Mouse (Mus musculus) left cerebral cortex, adult 2 months (tissue): ENCODE results near the gene Smim15. TPM values are rescaled to one million over a fixed set of nuclear protein-coding genes. Genes with fewer than 3 reads are reported as not detected.
A peak's percentile ranks its signal among the peaks of the same experiment; 100 is the strongest.

Experiments used
- DNase-seq, 2 experiments: peaks; one replicate each; pipeline ENCODE4 v3.0.0; 2021 to 2022; ENCODE audit warnings: low spot score in 2 of 2, mixed read lengths in 1 of 2; ENCODE audit errors: extremely low spot score in 1 of 2
- H3K27ac ChIP-seq: fragments of 200-600 bp; 2 replicates; pipeline ENCODE4 v1.8.1; 2022
- H3K4me3 ChIP-seq: fragments of 200-600 bp; 2 replicates; pipeline ENCODE4 v1.8.1; 2022
- CTCF ChIP-seq: fragments of 200-600 bp; IDR thresholded peaks from 2 replicates; pipeline ENCODE4 v1.8.1; 2022; ENCODE audit warnings: antibody characterized with exemption, mild to moderate bottlenecking, moderate library complexity
- intact Hi-C: fragments of 180-260 bp; cut with DNase I; formaldehyde crosslinking; loops from one replicate; pipeline ENCODE4 v1.15.1; 2025
- long read RNA-seq, 2 experiments: library from polyadenylated mRNA; stranded (forward); transcript quantifications; one replicate each; pipeline ENCODE4 v2.0.0; 2021; ENCODE audit warnings: borderline mapping rate in 2 of 2
- total RNA-seq, 2 experiments: library from RNA; stranded (reverse); gene quantifications; 2 replicates each; pipeline ENCODE4 v1.2.3; 2021

The Smim15 gene
- 10 to 100 TPM; 35.7 to 38.5 TPM for total RNA-seq
- long read RNA-seq, experiment 1, transcript Smim15-201 (3 exons, 1,918 nt): major isoform, 20 of 25 reads
- long read RNA-seq, experiment 1, partial matches to known transcripts: 1 of 25 reads
- long read RNA-seq, experiment 1, other reads (novel, unspliced or antisense): 0 of 25 reads
- long read RNA-seq, experiment 2, transcript Smim15-201 (3 exons, 1,918 nt): major isoform, 23 of 28 reads
- long read RNA-seq, experiment 2, partial matches to known transcripts: 0 of 28 reads
- long read RNA-seq, experiment 2, other reads (novel, unspliced or antisense): 0 of 28 reads

DNA sequence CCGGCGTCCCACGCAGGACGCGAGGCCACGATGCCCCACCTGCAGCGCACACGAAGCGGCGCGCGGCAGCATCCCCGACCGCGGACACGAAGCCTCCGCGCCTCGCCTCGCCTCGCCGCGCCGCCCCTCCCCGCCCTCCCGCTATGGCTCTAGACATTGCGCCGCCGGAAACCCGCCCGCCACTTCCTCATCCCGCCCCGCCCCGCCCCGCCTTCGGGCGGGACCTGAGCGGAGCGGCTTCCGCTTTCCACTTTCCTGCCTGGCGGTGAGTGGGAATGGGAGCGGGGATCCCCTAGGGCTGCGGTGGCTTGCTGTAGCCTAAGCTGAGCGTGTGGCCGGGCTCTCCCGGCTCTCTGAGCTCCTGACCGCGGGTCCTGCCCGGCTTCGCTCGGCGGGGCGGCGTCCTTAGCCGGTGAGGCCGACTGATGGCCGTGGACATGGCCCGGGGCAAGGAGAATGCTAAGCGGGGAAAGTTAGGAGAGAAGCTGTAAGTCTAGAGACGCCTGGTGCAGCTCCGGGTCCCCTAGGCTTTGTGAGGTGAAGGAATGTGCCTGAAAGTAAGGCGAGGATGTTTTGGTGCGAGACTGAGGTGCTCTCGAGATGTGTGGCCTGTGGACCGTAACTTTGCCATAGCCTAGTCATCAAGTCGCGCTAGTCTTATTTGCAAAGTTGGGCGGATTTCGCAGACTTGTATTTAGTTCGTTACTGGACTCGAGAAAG is at the start of gene Smim15:
Gene Smim15 (plus strand): TSS at position 225 of the 720 bp plus-strand sequence.
- peak; percentile 88 to 90 for DNase-seq
- intact Hi-C loops: loop anchor here (2.0 to 10.0 kb wide), 3 partner anchors 97 to 320 kb away; no protein-coding TSS in a partner anchor
- Histone ChIP-seq H3K27ac (peak within 1 kb of the TSS; percentile 97), H3K4me3 (peak within 1 kb of the TSS; percentile 86)
- TF ChIP-seq CTCF: no peak

DNA sequence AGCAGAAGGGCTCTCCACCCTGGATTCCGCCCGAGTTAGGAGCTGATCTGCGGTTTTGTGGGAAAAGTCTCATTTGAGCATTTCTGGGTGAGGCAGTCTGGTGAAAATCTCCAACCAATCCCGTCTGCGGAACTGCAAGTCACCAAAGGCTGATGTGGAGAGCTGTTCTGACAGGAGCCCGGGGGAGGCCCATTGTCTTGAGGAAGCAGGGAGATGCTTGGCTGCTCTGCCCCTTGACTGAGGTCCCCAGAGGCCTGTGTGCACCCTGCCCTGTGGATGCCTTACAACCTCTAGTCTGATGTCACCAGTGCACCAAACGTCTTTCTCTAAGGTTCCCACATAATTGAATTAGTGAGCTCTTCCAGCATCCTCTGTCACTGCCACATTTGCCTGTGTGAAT is 49.0 kb upstream of the Smim15 start:
- no peak for DNase-seq
- H3K4me3 ChIP-seq: no peak overlapping the region
- intact Hi-C loops: no loop called here
- no peak for TF ChIP-seq CTCF
- H3K27ac ChIP-seq: no peak overlapping the region

DNA sequence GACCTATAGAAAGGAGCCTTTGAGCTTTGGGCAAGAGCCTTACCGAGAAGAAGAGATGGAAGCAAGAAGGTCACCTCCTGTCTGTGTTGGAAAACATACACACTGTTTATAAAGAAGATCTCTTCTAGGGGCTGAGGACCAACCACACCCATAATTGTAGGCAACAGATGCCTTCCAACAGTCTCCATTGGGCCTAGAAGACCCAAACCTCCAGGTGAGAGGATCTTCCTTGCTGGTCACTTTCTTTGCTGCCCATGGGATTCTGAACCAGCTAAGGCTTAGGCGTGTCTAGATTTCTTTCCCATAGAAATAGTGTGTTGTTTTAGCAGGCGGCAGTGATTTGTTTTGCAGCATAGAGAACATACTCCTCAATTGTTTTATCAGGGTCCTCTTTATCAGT is 47.9 kb upstream of the Smim15 start:
- DNase-seq: no peak
- Histone ChIP-seq H3K27ac (no peak overlapping the region), H3K4me3 (no peak overlapping the region)
- intact Hi-C loops: no loop called here
- TF ChIP-seq CTCF: no peak

DNA sequence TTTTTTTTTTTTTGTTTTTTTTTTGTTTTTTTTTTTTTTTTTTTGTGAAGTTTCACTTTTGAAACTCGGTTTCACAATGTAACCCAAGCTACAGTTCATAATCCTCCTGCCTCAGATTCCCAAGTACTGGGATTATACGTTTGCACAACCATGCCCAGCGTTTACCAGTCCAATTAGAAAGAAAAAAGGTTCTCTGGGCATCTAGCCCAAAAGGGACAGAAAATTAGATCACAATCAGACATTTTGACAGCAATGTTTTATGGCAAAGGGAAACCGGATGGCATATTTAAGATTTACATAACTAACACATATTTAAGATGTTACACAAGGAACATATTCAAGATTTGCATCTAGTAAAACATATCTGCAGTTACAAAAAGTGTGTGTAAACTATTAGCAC is 36.4 kb upstream of the Smim15 start:
- intact Hi-C loops: no loop called here
- no peak for DNase-seq
- no peak for TF ChIP-seq CTCF
- Histone ChIP-seq H3K27ac (no peak overlapping the region), H3K4me3 (no peak overlapping the region)

DNA sequence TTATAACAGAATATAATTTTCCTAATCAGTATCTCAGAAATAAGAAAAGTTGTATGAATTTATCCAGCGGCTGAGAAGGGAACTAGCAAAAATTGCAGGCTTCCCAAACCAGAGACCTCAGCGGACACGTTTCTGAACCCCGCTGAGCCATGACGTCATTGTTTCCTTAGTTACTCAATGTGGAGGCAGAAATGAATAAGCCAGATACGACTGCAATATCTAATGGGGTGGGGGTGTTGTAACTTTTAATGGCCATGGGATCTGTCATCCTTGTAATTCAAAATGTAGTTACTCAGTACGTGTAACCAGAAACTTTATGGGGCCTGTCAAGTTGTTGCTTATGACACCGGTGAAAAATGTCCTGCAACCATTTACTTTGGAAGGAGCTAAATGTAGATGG is 31.1 kb upstream of the Smim15 start:
- Histone ChIP-seq H3K27ac (no peak overlapping the region), H3K4me3 (no peak overlapping the region)
- TF ChIP-seq CTCF: no peak
- DNase-seq: no peak
- intact Hi-C loops: no loop called here

DNA sequence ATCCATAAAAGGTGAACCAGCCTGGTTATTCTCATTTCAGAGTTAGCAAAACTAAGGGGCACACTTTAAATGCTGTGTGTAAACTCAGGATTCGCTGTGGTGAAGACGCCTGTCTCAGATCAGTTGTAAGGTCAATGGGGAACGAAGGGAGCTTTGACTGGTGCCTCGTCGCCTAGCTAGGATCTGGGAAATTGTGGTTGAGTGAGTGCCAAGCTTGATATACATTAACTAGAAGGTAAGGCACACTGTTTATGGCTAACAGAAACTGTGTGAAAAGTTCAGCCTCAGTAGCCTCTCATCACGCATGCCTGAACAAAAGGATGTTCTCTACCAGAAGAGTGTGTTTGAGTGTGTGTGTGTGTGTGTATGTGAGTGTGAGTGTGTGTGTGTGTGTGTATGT is 30.4 kb upstream of the Smim15 start:
- intact Hi-C loops: no loop called here
- H3K4me3 ChIP-seq: no peak overlapping the region
- no peak for DNase-seq
- no peak overlapping the region for H3K27ac ChIP-seq
- no peak for TF ChIP-seq CTCF

DNA sequence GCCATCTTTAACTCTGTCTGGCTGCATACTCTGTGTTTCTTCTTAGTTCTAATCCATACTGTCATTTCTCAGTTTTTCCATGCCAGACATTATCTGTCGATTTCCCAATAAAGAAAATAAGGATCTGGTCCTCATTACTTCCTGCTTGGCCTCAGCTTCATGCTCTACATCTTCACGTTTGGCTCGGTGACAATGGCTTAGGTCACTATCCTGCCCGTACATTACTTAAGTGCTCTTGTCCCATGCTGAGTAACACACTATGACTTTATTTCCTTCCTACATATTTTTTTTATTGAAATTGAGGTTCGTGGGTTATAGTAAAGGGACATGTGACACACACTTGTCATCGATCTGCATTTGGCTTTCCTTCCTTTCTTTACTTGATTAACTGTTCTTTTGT is 29.1 kb upstream of the Smim15 start:
- intact Hi-C loops: no loop called here
- TF ChIP-seq CTCF: no peak
- Histone ChIP-seq H3K27ac (no peak overlapping the region), H3K4me3 (no peak overlapping the region)
- DNase-seq: no peak

DNA sequence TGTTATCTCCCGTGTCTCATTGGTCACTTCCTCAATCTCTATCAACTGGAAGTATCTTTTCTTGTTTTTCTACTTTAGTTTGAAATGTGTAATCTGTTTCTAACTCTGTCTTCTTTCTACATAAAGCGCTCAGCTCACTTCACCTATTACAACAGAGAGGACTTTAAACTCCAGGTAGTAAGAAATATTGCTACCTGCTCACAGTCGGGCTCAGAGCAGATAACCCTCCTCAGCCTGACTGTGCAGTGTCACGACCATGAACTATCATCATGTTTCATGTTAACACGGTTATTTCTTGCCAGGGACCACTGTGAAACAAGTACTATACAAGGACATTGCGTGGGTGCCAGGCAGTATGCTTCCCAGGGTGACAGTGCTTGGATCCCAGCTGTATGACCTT is 26.9 kb upstream of the Smim15 start:
- H3K27ac ChIP-seq: no peak overlapping the region
- no peak for DNase-seq
- TF ChIP-seq CTCF: no peak
- no peak overlapping the region for H3K4me3 ChIP-seq
- intact Hi-C loops: no loop called here

DNA sequence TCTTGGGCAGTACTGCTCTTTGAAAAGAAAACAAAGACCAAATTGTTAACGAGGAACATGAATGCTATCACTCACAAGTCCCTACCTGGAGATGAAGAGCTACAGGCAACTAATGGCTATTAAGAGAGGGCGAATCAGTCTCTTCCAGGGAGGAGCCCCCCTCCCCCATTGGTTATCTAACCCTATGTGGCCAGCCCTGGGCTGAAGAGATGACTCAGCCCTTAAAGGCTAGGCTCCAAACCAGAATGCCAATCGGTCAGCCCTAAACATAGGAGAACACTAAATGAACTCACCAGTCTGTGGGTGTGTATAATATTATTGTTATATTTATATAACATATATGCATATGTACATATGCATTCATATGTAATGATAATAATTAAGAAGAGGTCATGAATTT is 18.4 kb upstream of the Smim15 start:
- intact Hi-C loops: no loop called here
- H3K4me3 ChIP-seq: no peak overlapping the region
- no peak for DNase-seq
- no peak overlapping the region for H3K27ac ChIP-seq
- no peak for TF ChIP-seq CTCF

DNA sequence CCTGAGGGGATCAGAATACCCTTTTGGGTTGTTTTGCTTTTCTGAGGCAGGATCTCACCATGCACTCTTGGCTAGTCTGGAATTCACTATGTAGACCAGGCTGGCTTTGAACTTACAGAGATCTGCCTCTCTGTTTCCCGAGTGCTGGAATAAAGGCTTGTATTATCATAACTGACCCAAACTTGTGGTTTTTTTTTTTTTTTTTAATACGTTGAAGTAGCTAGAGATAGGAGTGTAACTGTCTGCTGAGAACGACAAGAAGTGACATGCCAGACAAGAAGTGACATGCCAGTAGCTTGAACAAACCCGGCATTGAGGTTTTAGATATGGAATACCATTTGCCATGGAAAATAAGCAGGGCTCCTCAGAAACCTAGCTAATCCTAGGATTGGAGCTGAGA is 11.5 kb upstream of the Smim15 start:
- DNase-seq: no peak
- intact Hi-C loops: no loop called here
- Histone ChIP-seq H3K27ac (no peak overlapping the region), H3K4me3 (no peak overlapping the region)
- TF ChIP-seq CTCF: no peak

DNA sequence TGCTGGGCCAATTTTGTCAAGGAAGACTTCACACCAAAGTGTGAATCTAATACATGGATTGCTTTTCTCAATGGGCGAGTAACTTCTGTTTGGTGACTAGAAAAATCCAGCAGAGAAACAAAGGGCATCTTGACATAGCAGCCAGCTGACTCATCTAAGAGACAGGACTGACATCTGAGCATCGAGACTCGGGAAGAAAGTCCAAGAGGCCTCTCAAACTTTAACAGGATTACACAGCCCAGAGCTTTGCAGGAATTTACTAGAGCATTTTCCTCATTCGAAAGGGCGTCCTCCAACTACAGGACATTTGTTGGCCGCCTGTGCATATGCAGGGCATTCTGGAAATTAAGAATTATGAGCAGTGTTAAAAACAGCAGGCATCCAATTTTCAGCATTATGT is 4.9 kb upstream of the Smim15 start:
- H3K4me3 ChIP-seq: no peak overlapping the region
- H3K27ac ChIP-seq: no peak overlapping the region
- no peak for TF ChIP-seq CTCF
- intact Hi-C loops: no loop called here
- no peak for DNase-seq

DNA sequence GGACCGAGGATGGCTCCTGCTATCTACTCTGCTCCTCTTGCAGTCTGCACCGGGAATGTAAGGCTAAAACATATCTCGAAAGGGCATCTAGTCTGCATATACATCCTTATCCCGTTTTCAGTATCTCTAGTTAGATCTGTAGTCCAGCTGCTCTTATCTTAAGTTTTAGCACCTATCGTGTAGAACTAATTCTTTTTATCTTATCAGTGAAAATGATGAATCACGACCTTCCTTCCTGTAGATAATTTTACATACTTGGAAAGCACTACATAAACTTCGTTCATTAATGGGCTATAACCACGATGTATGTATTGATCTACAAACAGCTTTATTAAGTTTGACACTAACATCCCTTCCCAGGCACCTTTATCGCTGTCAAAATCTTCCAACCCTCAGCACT is 4.3 kb upstream of the Smim15 start:
- TF ChIP-seq CTCF: no peak
- H3K4me3 ChIP-seq: no peak overlapping the region
- intact Hi-C loops: loop anchor here (5.0 to 10.0 kb wide), 2 partner anchors 93 to 315 kb away; no protein-coding TSS in a partner anchor

More for the DNA sequence above, 4.3 kb upstream of the Smim15 start:
- H3K27ac ChIP-seq: no peak overlapping the region
- no peak for DNase-seq
